Mouse (Mus musculus): Measurements from ENCODE around the gene Olfr1198. TPM values are rescaled to one million over a fixed set of nuclear protein-coding genes. Genes with fewer than 3 reads are reported as not detected.

The Olfr1198 gene
- polyA plus RNA-seq (2011; ENCODE audit: insufficient read depth, insufficient read length, low replicate concordance, missing spikeins) = 0.87 TPM in 1 of 2 replicates, not detected in the other

- Histone ChIP-seq H3K4me1 (ENCODE audit: control insufficient read depth, insufficient read depth, low read length) (no peaks in the 10 kb centered on the region), H3K4me3 (replicated peaks; ENCODE audit: control insufficient read depth, low read depth, low read length) (no peak within 1 kb of the TSS), H3K27ac (ENCODE audit: control insufficient read depth, insufficient read depth, low read depth, low read length, poor library complexity) (no peak within 1 kb of the TSS)
- TF ChIP-seq POLR2A (IDR thresholded peaks at IDR 0.05; ENCODE audit: borderline replicate concordance, control insufficient read depth, low read depth, low read length) = no peak
- TF ChIP-seq CTCF (IDR thresholded peaks at IDR 0.05; ENCODE audit: control insufficient read depth, insufficient read depth, low read length) = no peak
- 90% methylated on average over 2 of the region's 2 CpGs for WGBS
Observed at GRCm38 (mm10) chr2:88751270-88751669, at the start of gene Olfr1198. Gene Olfr1198, minus strand, starts transcription at chr2:88751370.

- TF ChIP-seq POLR2A (IDR thresholded peaks at IDR 0.05; ENCODE audit: borderline replicate concordance, control insufficient read depth, low read depth, low read length) (no peak), CTCF (IDR thresholded peaks at IDR 0.05; ENCODE audit: control insufficient read depth, insufficient read depth, low read length) (no peak)
- no peaks in the 10 kb centered on the region for H3K4me1 ChIP-seq (ENCODE audit: control insufficient read depth, insufficient read depth, low read length)
Observed at GRCm38 (mm10) chr2:88792736-88793135, 41.6 kb upstream of the Olfr1198 start, which contains the start of gene Olfr1201. Gene Olfr1201, plus strand, starts transcription at chr2:88793036.

GRCm38 (mm10) chr2:88770388-88770787 is 19.2 kb upstream of the Olfr1198 start, which contains the start of gene Olfr1200:
Gene Olfr1200, minus strand, starts transcription at chr2:88770488.
- Histone ChIP-seq H3K4me3 (replicated peaks; ENCODE audit: control insufficient read depth, low read depth, low read length) (no peak within 1 kb of the TSS), H3K4me1 (ENCODE audit: control insufficient read depth, insufficient read depth, low read length) (no peaks in the 10 kb centered on the region), H3K27ac (ENCODE audit: control insufficient read depth, insufficient read depth, low read depth, low read length, poor library complexity) (no peak within 1 kb of the TSS)
- no peak for TF ChIP-seq POLR2A (IDR thresholded peaks at IDR 0.05; ENCODE audit: borderline replicate concordance, control insufficient read depth, low read depth, low read length)
- no peak for TF ChIP-seq CTCF (IDR thresholded peaks at IDR 0.05; ENCODE audit: control insufficient read depth, insufficient read depth, low read length)
- WGBS = 70% methylated on average over 2 of the region's 2 CpGs

More at GRCm38 (mm10) chr2:88792736-88793135, 41.6 kb upstream of the Olfr1198 start, which contains the start of gene Olfr1201:
- Histone ChIP-seq H3K27ac (ENCODE audit: control insufficient read depth, insufficient read depth, low read depth, low read length, poor library complexity) (no peak within 1 kb of the TSS), H3K4me3 (replicated peaks; ENCODE audit: control insufficient read depth, low read depth, low read length) (no peak within 1 kb of the TSS)
- 78% methylated on average over 6 of the region's 6 CpGs for WGBS

- 84% methylated on average over 2 of the region's 2 CpGs for WGBS
- no peak within 1 kb of the TSS for H3K4me3 ChIP-seq (replicated peaks; ENCODE audit: control insufficient read depth, low read depth, low read length)
- no peak for TF ChIP-seq POLR2A (IDR thresholded peaks at IDR 0.05; ENCODE audit: borderline replicate concordance, control insufficient read depth, low read depth, low read length)
- no peak for TF ChIP-seq CTCF (IDR thresholded peaks at IDR 0.05; ENCODE audit: control insufficient read depth, insufficient read depth, low read length)
- no peaks in the 10 kb centered on the region for H3K4me1 ChIP-seq (ENCODE audit: control insufficient read depth, insufficient read depth, low read length)
- H3K27ac ChIP-seq (ENCODE audit: control insufficient read depth, insufficient read depth, low read depth, low read length, poor library complexity) = no peak within 1 kb of the TSS
Observed at GRCm38 (mm10) chr2:88760369-88760768, 9.2 kb upstream of the Olfr1198 start, which contains the start of gene Olfr1199. Gene Olfr1199, minus strand, starts transcription at chr2:88760469.

- Histone ChIP-seq H3K4me3 (replicated peaks; ENCODE audit: control insufficient read depth, low read depth, low read length) (no peak overlapping the region), H3K4me1 (ENCODE audit: control insufficient read depth, insufficient read depth, low read length) (no peaks in the 10 kb centered on the region), H3K27ac (ENCODE audit: control insufficient read depth, insufficient read depth, low read depth, low read length, poor library complexity) (no peak overlapping the region)
- TF ChIP-seq POLR2A (IDR thresholded peaks at IDR 0.05; ENCODE audit: borderline replicate concordance, control insufficient read depth, low read depth, low read length) = no peak
- no peak for TF ChIP-seq CTCF (IDR thresholded peaks at IDR 0.05; ENCODE audit: control insufficient read depth, insufficient read depth, low read length)
- 68% methylated on average over 3 of the region's 3 CpGs for WGBS
Observed at GRCm38 (mm10) chr2:88743379-88743778, 7.8 kb downstream of the Olfr1198 start.

DNA sequence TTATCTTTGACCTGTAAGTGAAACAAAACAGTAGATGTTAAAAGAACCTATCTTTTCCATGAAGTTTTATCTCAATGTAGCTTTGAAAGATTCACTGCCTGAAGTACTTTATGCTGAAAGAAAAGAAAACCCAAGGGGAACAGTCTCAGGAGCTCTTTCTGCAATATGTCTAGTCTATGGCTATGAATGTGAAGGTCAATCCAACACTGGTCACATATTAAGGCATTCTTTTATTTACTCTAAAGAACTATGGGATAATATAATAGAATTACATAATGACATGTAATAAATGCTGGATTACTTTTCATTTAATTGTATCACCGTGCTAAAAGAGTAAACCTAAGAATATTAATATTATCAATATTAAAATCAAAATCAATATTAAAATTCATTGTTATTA is 18.9 kb downstream of the Olfr1198 start, which contains the start of gene Olfr1197:
TSS of gene Olfr1197 (minus strand) at position 101 of the 400 bp plus-strand sequence.
- WGBS = 68% methylated on average over 1 of the region's 1 CpGs

GRCm38 (mm10) chr2:88704497-88704896 is 46.7 kb downstream of the Olfr1198 start, which contains the start of gene Olfr1196:
Gene Olfr1196, minus strand, starts transcription at chr2:88704597.
- TF ChIP-seq POLR2A (IDR thresholded peaks at IDR 0.05; ENCODE audit: borderline replicate concordance, control insufficient read depth, low read depth, low read length) = no peak
- TF ChIP-seq CTCF (IDR thresholded peaks at IDR 0.05; ENCODE audit: control insufficient read depth, insufficient read depth, low read length) = no peak
- 73% methylated on average over 2 of the region's 2 CpGs for WGBS
- Histone ChIP-seq H3K27ac (ENCODE audit: control insufficient read depth, insufficient read depth, low read depth, low read length, poor library complexity) (no peak within 1 kb of the TSS), H3K4me1 (ENCODE audit: control insufficient read depth, insufficient read depth, low read length) (no peaks in the 10 kb centered on the region), H3K4me3 (replicated peaks; ENCODE audit: control insufficient read depth, low read depth, low read length) (no peak within 1 kb of the TSS)

More for the DNA sequence above, 18.9 kb downstream of the Olfr1198 start, which contains the start of gene Olfr1197:
- H3K4me1 ChIP-seq (ENCODE audit: control insufficient read depth, insufficient read depth, low read length) = no peaks in the 10 kb centered on the region
- no peak within 1 kb of the TSS for H3K4me3 ChIP-seq (replicated peaks; ENCODE audit: control insufficient read depth, low read depth, low read length)
- H3K27ac ChIP-seq (ENCODE audit: control insufficient read depth, insufficient read depth, low read depth, low read length, poor library complexity) = no peak within 1 kb of the TSS
- TF ChIP-seq CTCF (IDR thresholded peaks at IDR 0.05; ENCODE audit: control insufficient read depth, insufficient read depth, low read length) (no peak), POLR2A (IDR thresholded peaks at IDR 0.05; ENCODE audit: borderline replicate concordance, control insufficient read depth, low read depth, low read length) (no peak)

Other genes starting within 250 kb of the Olfr1198 start
- gene Olfr1186, start 232.8 kb downstream of the Olfr1198 start, polyA plus RNA-seq (2011; ENCODE audit: insufficient read depth, insufficient read length, low replicate concordance, missing spikeins) = not detected in 2 replicates
- gene Olfr1188, start 194.4 kb downstream of the Olfr1198 start, polyA plus RNA-seq (2011; ENCODE audit: insufficient read depth, insufficient read length, low replicate concordance, missing spikeins) = not detected in 2 replicates
- not detected in 2 replicates for gene Olfr1189, start 164.9 kb downstream of the Olfr1198 start, polyA plus RNA-seq (2011; ENCODE audit: insufficient read depth, insufficient read length, low replicate concordance, missing spikeins)
- gene Olfr1191-ps1, start 110.8 kb downstream of the Olfr1198 start, polyA plus RNA-seq (2011; ENCODE audit: insufficient read depth, insufficient read length, low replicate concordance, missing spikeins) = 0.16 and 1.7 TPM in 2 replicates
- gene Olfr1192-ps1, start 102.9 kb downstream of the Olfr1198 start, polyA plus RNA-seq (2011; ENCODE audit: insufficient read depth, insufficient read length, low replicate concordance, missing spikeins) = 0.29 TPM in 1 of 2 replicates, not detected in the other
- not detected in 2 replicates for gene Olfr1193, start 75.7 kb downstream of the Olfr1198 start, polyA plus RNA-seq (2011; ENCODE audit: insufficient read depth, insufficient read length, low replicate concordance, missing spikeins)
- gene Olfr1195, start 62.2 kb downstream of the Olfr1198 start, polyA plus RNA-seq (2011; ENCODE audit: insufficient read depth, insufficient read length, low replicate concordance, missing spikeins) = not detected in 2 replicates
- not detected in 2 replicates for gene Olfr1196, start 46.8 kb downstream of the Olfr1198 start, polyA plus RNA-seq (2011; ENCODE audit: insufficient read depth, insufficient read length, low replicate concordance, missing spikeins)
- gene Olfr1197, start 19.0 kb downstream of the Olfr1198 start, polyA plus RNA-seq (2011; ENCODE audit: insufficient read depth, insufficient read length, low replicate concordance, missing spikeins) = not detected in 2 replicates
- gene Olfr1199, start 9.1 kb upstream of the Olfr1198 start, polyA plus RNA-seq (2011; ENCODE audit: insufficient read depth, insufficient read length, low replicate concordance, missing spikeins) = 0.63 TPM in 1 of 2 replicates, not detected in the other
- gene Olfr1200, start 19.1 kb upstream of the Olfr1198 start, polyA plus RNA-seq (2011; ENCODE audit: insufficient read depth, insufficient read length, low replicate concordance, missing spikeins) = not detected in 2 replicates
- gene Olfr1201, start 41.7 kb upstream of the Olfr1198 start, polyA plus RNA-seq (2011; ENCODE audit: insufficient read depth, insufficient read length, low replicate concordance, missing spikeins) = not detected in 2 replicates
- gene Olfr1202, start 63.1 kb upstream of the Olfr1198 start, polyA plus RNA-seq (2011; ENCODE audit: insufficient read depth, insufficient read length, low replicate concordance, missing spikeins) = not detected in 2 replicates
- not detected in 2 replicates for gene Olfr1205, start 78.4 kb upstream of the Olfr1198 start, polyA plus RNA-seq (2011; ENCODE audit: insufficient read depth, insufficient read length, low replicate concordance, missing spikeins)
- not detected in 2 replicates for gene Olfr1204, start 97.9 kb upstream of the Olfr1198 start, polyA plus RNA-seq (2011; ENCODE audit: insufficient read depth, insufficient read length, low replicate concordance, missing spikeins)
- gene Olfr1206, start 111.9 kb upstream of the Olfr1198 start, polyA plus RNA-seq (2011; ENCODE audit: insufficient read depth, insufficient read length, low replicate concordance, missing spikeins) = not detected in 2 replicates
- gene Olfr1208, start 150.9 kb upstream of the Olfr1198 start, polyA plus RNA-seq (2011; ENCODE audit: insufficient read depth, insufficient read length, low replicate concordance, missing spikeins) = not detected in 2 replicates
- not detected in 2 replicates for gene Olfr1209, start 163.8 kb upstream of the Olfr1198 start, polyA plus RNA-seq (2011; ENCODE audit: insufficient read depth, insufficient read length, low replicate concordance, missing spikeins)
- gene Olfr1211, start 186.7 kb upstream of the Olfr1198 start, polyA plus RNA-seq (2011; ENCODE audit: insufficient read depth, insufficient read length, low replicate concordance, missing spikeins) = not detected in 2 replicates
- not detected in 2 replicates for gene Olfr1212, start 202.6 kb upstream of the Olfr1198 start, polyA plus RNA-seq (2011; ENCODE audit: insufficient read depth, insufficient read length, low replicate concordance, missing spikeins)
- not detected in 2 replicates for gene Gm13762, start 228.9 kb upstream of the Olfr1198 start, polyA plus RNA-seq (2011; ENCODE audit: insufficient read depth, insufficient read length, low replicate concordance, missing spikeins)
- not detected in 2 replicates for gene Olfr1214, start 241.3 kb upstream of the Olfr1198 start, polyA plus RNA-seq (2011; ENCODE audit: insufficient read depth, insufficient read length, low replicate concordance, missing spikeins)